Mouse (Mus musculus) MEL (cell line): ENCODE data around the gene Arrb1.

Source experiments
- CHD2 ChIP-seq: IDR thresholded peaks from 2 replicates; pipeline ENCODE4 v1.6.1; 2011; ENCODE audit warnings: low read length, improper control_type of control experiment
- CTCF ChIP-seq, 3 experiments: IDR thresholded peaks in 2 of 3; conservative IDR thresholded peaks in 1 of 3; 2 replicates each; pipeline ENCODE4 v1.5.1; 2011 to 2012; ENCODE audit warnings: low read length in 3 of 3, low read depth in 2 of 3, mild to moderate bottlenecking in 2 of 3, improper control_type of control experiment in 1 of 3, inconsistent platforms in 1 of 3, mixed read lengths in 1 of 3, moderate library complexity in 1 of 3; ENCODE audit not compliant: control insufficient read depth in 1 of 3, insufficient read depth in 1 of 3, poor library complexity in 1 of 3, severe bottlenecking in 1 of 3
- E2F4 ChIP-seq: IDR thresholded peaks from 2 replicates; pipeline ENCODE4 v1.6.1; 2011; ENCODE audit warnings: low read depth, low read length, improper control_type of control experiment, borderline replicate concordance
- EP300 ChIP-seq, 2 experiments: IDR thresholded peaks; 2 replicates each; pipeline ENCODE4 v1.6.1; 2011; ENCODE audit warnings: improper control_type of control experiment in 2 of 2, low read length in 2 of 2, low read depth in 1 of 2, mild to moderate bottlenecking in 1 of 2
- POLR2A ChIP-seq, 2 experiments: IDR thresholded peaks; 2 replicates each; pipeline ENCODE4 v1.6.1; 2011 to 2012; ENCODE audit warnings: low read length in 2 of 2, mild to moderate bottlenecking in 2 of 2, control low read depth in 1 of 2, improper control_type of control experiment in 1 of 2, low read depth in 1 of 2, moderate library complexity in 1 of 2; ENCODE audit not compliant: control insufficient read depth in 1 of 2, insufficient read depth in 1 of 2, poor library complexity in 1 of 2
- USF2 ChIP-seq, 2 experiments: IDR thresholded peaks; 2 replicates each; pipeline ENCODE4 v1.6.1; 2011 to 2012; ENCODE audit warnings: improper control_type of control experiment in 2 of 2, low read length in 2 of 2, borderline replicate concordance in 1 of 2, inconsistent platforms in 1 of 2, low read depth in 1 of 2, mild to moderate bottlenecking in 1 of 2; ENCODE audit not compliant: insufficient read depth in 1 of 2
- ZKSCAN1 ChIP-seq: IDR thresholded peaks from 2 replicates; pipeline ENCODE4 v1.6.1; 2012; ENCODE audit warnings: low read depth, mild to moderate bottlenecking, inconsistent platforms, low read length, improper control_type of control experiment, moderate library complexity

- TF ChIP-seq CTCF (IDR thresholded peaks at IDR 0.05 in 2 of 3, conservative IDR thresholded peaks at IDR 0.05 in 1 of 3; ENCODE audit: control insufficient read depth in 1 of 3, insufficient read depth in 1 of 3, low read depth in 2 of 3, low read length in 3 of 3, poor library complexity in 1 of 3, severe bottlenecking in 1 of 3) (peak; percentile 36 to 76 (median 71)), E2F4 (no peak), ZKSCAN1 (no peak), CHD2 (no peak), EP300 (IDR thresholded peaks at IDR 0.05; ENCODE audit: low read depth in 1 of 2, low read length in 2 of 2) (no peak), POLR2A (IDR thresholded peaks at IDR 0.05; ENCODE audit: control insufficient read depth in 1 of 2, insufficient read depth in 1 of 2, low read depth in 1 of 2, low read length in 2 of 2, poor library complexity in 1 of 2) (no peak), USF2 (IDR thresholded peaks at IDR 0.05; ENCODE audit: borderline replicate concordance in 1 of 2, insufficient read depth in 1 of 2, low read depth in 1 of 2, low read length in 2 of 2) (no peak)
These were observed 83.6 kb downstream of the Arrb1 start for GRCm38 (mm10) chr7:99618860-99619259.
